Mouse (Mus musculus): Measurements from ENCODE around the gene Tedc2. TPM values are rescaled to one million over a fixed set of nuclear protein-coding genes. Genes with fewer than 3 reads are reported as not detected.
A peak's percentile ranks its signal among the peaks of the same experiment; 100 is the strongest.

Gene Tedc2
- polyA plus RNA-seq (2015; fragmentation: Nextera tagmentation; extraction: Ambion mirVana): 11.9 and 12.6 TPM in 2 replicates

DNA sequence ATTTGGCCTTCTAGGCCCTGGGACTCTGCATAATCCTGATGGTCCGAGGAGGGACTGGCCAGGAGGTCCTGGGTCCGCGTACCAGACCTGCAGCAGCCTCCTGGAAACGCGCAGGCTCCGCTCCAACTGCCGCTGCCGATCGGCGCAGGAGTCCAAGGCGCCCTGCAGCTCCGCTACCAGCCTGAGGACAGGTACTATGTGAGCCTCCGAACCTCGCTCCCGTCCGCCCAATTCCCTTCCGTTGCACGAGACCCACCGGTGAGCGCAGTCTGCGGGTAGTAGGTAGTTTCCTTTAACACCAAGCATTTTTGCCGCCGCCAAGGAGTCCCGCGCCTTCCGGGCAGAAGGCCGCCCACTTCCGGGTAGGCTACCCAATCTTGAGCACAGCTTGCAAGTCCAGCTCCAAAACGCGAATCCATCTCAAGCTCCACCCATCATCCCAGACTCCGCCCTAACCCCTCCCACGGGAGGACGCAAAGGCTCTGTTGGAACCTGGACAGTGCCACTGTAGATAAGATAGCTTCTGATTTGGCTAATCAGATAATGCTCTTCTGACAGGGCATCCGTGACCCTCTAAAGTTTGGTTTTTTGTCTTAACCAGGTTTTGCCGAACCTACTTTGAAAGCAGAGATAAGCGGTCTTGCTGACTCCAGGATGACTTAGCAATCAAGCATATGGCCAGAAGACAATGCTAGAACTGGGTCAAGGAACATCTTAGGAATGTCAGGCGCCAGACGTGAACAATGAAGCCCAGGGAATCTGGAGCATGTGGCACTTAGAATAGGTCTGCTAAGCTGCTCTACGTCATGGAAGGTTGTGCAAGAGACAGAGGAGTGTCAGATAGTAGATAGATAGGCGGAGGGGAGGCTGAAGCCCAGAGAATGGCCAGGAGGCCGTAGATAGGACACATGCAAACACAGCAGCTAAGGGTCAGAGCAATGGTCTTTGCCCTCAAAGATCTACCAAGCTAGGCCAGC is at the start of gene Tedc2:
TSS of gene Tedc2 (minus strand) at position 417 of the 977 bp plus-strand sequence.
- peak; percentile 95 for ATAC-seq (ENCODE audit: low read depth)
- no peaks in the 10 kb centered on the region for H3K27me3 ChIP-seq
- 6% methylated on average over 41 of the region's 41 CpGs for WGBS
- H3K4me2 ChIP-seq: peak within 1 kb of the TSS; percentile 96
- peak within 1 kb of the TSS; percentile 81 for H3K9ac ChIP-seq
- H3K9me3 ChIP-seq: no peaks in the 10 kb centered on the region
- H3K36me3 ChIP-seq: peaks cover 55% of the 10 kb centered on the region
- peak within 1 kb of the TSS; percentile 62 for H3K27ac ChIP-seq (replicated peaks)
- H3K4me3 ChIP-seq: peak within 1 kb of the TSS; percentile 85
- H3K4me1 ChIP-seq (replicated peaks): peaks cover 19% of the 10 kb centered on the region

DNA sequence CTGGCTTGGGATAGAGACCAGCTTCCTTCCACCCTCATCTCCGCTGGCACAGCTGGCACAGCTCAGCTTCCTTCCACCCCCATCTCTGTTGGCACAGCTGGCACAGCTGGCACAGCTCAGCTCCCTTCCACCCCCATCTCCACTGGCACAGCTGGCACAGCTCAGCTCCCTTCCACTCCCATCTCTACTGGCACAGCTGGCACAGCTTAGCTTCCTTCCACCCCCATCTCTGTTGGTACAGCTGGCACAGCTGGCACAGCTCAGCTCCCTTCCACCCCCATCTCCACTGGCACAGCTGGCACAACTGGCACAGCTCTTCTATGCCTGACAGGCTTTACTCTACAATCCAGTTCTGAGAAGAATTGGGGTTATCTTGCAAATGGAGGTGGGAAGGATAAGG is 46.5 kb upstream of the Tedc2 start:
- WGBS: 81% methylated on average over 1 of the region's 1 CpGs
- ATAC-seq (ENCODE audit: low read depth): no peak
- H3K4me3 ChIP-seq: no peak overlapping the region

DNA sequence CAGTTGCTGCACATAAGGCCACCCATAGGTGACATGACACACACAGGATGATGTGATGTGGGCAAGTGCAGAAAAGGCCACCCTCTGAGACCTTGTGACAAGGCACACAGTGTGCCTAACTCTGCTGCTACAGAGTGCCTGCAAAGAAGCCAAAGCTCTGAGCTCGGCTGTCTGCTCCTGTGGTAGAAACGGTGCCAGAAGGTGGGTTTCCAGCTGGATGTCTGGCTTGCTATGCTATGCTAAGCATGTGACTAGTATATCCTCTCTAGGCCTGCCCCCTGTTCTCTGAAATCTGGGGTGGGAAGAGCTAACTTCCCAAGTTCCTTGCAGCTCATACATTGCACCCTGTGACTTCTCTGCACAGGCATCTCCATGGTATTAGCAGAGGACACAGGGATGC is 44.1 kb upstream of the Tedc2 start:
- Histone ChIP-seq H3K4me2 (no peak overlapping the region), H3K4me3 (no peak overlapping the region), H3K27ac (replicated peaks) (no peak overlapping the region), H3K4me1 (replicated peaks) (no peaks in the 10 kb centered on the region), H3K36me3 (no peaks in the 10 kb centered on the region), H3K9ac (no peak overlapping the region), H3K9me3 (no peaks in the 10 kb centered on the region), H3K27me3 (no peaks in the 10 kb centered on the region)
- WGBS: 74% methylated on average over 2 of the region's 2 CpGs
- no peak for ATAC-seq (ENCODE audit: low read depth)

More for the DNA sequence above, 46.5 kb upstream of the Tedc2 start:
- Histone ChIP-seq H3K9ac (no peak overlapping the region), H3K9me3 (no peaks in the 10 kb centered on the region), H3K4me1 (replicated peaks) (no peaks in the 10 kb centered on the region), H3K4me2 (no peak overlapping the region), H3K27ac (replicated peaks) (no peak overlapping the region), H3K27me3 (no peaks in the 10 kb centered on the region), H3K36me3 (no peaks in the 10 kb centered on the region)

DNA sequence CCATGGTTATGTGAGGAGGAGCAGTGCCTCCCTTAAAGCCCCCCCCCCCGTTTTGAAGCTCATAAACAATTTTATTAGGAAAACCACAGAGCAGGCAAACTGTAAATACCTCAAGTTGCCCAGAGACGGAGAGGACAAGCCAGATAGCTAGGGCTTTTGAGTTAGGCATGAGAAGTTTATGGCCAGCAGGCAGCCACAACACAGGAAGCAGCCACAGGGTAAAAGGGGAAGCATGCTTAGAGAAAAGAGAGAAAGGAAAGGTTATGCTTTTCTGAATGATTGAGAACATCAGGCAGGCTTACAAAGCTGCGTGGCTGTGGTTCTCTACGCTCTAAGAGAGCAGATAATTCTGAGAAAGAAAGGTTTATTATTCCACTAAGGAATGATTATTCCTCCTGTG is 39.9 kb upstream of the Tedc2 start:
- H3K4me1 ChIP-seq (replicated peaks): no peaks in the 10 kb centered on the region
- WGBS: 65% methylated on average over 4 of the region's 4 CpGs

DNA sequence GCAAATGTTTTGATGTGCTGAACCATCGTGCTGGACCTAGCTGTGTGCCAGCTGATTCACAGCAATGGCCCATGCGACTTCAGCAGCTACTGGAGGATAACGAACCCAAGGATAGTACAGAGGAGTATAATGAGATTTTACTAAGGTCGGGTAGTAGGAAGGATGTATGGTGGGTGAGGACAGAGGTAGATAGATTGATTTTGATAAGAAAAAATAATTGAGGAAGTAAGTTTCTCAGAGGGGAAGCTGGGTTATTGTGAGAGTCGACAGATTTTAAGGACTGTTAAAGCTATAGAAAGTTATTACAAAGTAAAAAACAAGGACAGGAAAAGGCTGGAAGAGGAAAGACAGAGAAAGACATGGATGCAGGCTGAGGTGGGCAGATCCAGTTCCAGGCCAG is 39.1 kb upstream of the Tedc2 start:
- Histone ChIP-seq H3K9me3 (no peaks in the 10 kb centered on the region), H3K27ac (replicated peaks) (no peak overlapping the region), H3K4me1 (replicated peaks) (no peaks in the 10 kb centered on the region), H3K27me3 (no peaks in the 10 kb centered on the region), H3K4me2 (no peak overlapping the region), H3K36me3 (no peaks in the 10 kb centered on the region), H3K4me3 (no peak overlapping the region), H3K9ac (no peak overlapping the region)
- 84% methylated on average over 5 of the region's 5 CpGs for WGBS
- no peak for ATAC-seq (ENCODE audit: low read depth)

More for the DNA sequence above, 39.9 kb upstream of the Tedc2 start:
- no peaks in the 10 kb centered on the region for H3K36me3 ChIP-seq
- H3K4me2 ChIP-seq: no peak overlapping the region
- no peak overlapping the region for H3K9ac ChIP-seq
- H3K4me3 ChIP-seq: no peak overlapping the region
- H3K27me3 ChIP-seq: no peaks in the 10 kb centered on the region
- H3K9me3 ChIP-seq: no peaks in the 10 kb centered on the region
- no peak for ATAC-seq (ENCODE audit: low read depth)
- no peak overlapping the region for H3K27ac ChIP-seq (replicated peaks)

DNA sequence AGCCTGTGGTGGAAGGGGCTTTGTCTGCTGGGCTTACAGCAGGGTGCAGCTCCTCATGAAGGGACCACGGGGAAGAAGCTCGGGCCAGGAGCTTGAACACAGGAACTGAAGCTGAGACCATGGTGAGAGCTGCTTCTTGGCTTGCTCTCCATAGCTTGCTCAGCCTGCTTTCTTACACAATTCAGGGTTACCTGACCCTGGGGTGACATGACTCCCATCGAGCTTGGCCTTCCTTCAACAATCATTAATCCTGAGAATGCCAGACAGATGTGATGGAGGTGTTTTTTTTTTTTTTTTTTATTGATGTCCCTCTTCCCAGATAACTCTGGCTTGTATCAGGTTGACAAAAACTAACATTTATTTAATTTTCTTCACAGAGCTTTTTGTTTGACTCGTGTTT is 38.3 kb upstream of the Tedc2 start:
- no peaks in the 10 kb centered on the region for H3K9me3 ChIP-seq
- H3K4me2 ChIP-seq: no peak overlapping the region
- H3K36me3 ChIP-seq: no peaks in the 10 kb centered on the region
- WGBS: 80% methylated on average over 4 of the region's 4 CpGs
- ATAC-seq (ENCODE audit: low read depth): no peak
- H3K4me1 ChIP-seq (replicated peaks): no peaks in the 10 kb centered on the region
- no peaks in the 10 kb centered on the region for H3K27me3 ChIP-seq
- no peak overlapping the region for H3K4me3 ChIP-seq
- H3K27ac ChIP-seq (replicated peaks): no peak overlapping the region
- no peak overlapping the region for H3K9ac ChIP-seq

DNA sequence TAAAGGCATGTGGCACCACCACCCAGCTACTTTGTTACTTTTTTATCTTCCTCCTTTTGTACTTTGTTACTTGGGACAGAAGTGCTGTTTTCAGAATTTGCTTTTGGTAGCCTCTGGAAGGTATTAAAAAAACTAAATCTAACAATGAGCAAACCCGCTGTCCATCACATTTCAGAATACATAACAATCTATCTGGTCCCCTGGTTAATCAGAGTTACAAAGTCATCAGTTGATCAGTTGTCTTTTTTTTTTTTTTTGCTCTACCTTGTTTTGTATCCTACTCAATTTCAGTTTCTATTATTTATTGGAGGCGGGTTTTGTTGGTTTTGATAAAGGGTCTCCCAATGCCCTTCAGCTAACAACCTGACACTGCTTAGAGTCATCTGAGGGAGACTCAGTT is 31.7 kb upstream of the Tedc2 start:
- H3K9me3 ChIP-seq: no peaks in the 10 kb centered on the region
- H3K36me3 ChIP-seq: peaks cover 15% of the 10 kb centered on the region
- ATAC-seq (ENCODE audit: low read depth): no peak
- 0 out of 2 replicates have a peak overlapping the region, but pooled peaks have one; percentile 84 for H3K4me2 ChIP-seq
- H3K27ac ChIP-seq (replicated peaks): no peak overlapping the region
- peaks cover 17% of the 10 kb centered on the region for H3K4me1 ChIP-seq (replicated peaks)
- no peak overlapping the region for H3K9ac ChIP-seq
- H3K4me3 ChIP-seq: no peak overlapping the region
- 97% methylated on average over 2 of the region's 2 CpGs for WGBS
- no peaks in the 10 kb centered on the region for H3K27me3 ChIP-seq

DNA sequence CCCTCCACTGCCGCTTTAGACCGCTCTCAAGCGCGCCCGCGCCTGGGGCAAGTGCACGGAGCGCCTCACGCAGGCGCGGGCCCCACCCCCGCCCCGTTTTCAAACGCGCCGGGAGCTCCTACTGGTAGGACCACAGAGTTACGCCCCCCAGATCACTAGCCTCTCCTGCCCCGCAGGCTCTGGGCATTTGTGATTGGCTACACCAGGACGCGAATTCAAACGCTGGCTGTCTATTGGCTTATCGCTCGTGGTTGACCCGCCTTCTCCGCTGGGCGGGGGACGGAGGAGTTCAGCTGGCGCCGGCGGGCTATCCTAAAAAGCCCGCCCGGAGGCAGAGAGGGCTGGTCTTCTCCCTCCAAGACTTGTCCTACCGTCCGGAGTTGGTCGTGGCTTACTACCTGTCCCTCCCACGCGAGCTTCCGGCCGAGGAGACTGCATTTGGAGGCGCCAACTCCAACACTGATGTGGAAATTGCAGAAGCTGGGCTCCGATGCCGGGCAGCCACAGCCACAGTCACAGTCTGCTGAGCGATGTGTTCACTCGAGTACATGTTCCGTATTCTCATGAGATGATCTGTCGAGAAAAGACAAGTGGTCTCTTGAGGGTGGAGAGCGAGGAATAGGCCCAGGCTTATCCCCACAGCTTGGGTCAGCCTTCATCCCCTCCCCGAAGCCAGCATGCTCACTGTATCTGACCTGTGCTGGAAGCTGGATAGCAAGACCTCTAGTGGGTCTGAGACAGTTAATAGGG is 30.8 kb upstream of the Tedc2 start, which contains the start of gene Ccnf:
TSS of gene Ccnf (minus strand) at position 165 of the 750 bp plus-strand sequence.
- Histone ChIP-seq H3K27ac (replicated peaks) (peak within 1 kb of the TSS; percentile 75), H3K36me3 (peaks cover 17% of the 10 kb centered on the region), H3K9ac (peak within 1 kb of the TSS; percentile 82), H3K27me3 (no peaks in the 10 kb centered on the region), H3K4me3 (peak within 1 kb of the TSS; percentile 77), H3K4me2 (peak within 1 kb of the TSS; percentile 84), H3K9me3 (no peaks in the 10 kb centered on the region), H3K4me1 (replicated peaks) (peaks cover 17% of the 10 kb centered on the region)
- WGBS: under 1% methylated on average over 48 of the region's 48 CpGs
- ATAC-seq (ENCODE audit: low read depth): peak; percentile 100

DNA sequence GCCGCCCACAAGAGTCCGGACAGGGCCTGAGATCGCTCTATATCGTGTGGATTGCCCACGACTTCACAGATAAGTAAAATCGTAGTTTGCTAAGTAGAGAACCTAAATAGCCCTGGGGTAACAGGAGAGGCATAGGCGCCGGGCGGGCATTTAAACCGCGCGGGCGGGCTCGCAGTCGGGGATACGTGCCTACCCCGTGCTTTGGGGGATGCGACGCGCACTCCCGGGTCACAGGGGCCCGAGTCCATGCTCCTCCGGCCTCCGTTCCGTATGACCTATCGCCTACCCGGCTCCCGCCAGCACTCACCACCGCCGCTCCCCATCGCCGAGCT is 30.3 kb upstream of the Tedc2 start:
- ATAC-seq (ENCODE audit: low read depth): no peak; the same call in 1 of the 2 replicates
- H3K27ac ChIP-seq (replicated peaks): peak overlapping the region; percentile 59

DNA sequence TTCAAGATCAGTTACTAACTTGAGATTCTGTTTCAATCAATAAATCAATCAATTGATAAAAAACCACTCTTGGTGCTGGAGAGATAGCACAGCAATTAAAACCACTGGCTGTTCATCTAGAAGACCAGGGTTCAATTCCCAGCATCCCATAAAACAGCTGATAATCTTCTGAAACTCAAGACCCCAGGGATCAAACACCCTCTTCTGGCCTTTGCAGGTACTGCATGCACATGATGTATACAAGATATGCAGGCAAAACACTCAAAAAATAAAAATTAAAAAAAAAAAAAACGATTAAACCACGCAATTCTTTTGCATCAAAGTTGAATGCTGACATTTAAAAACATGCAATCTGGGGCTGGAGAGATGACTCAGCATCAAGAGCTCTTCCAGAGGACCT is 28.0 kb upstream of the Tedc2 start:
- Histone ChIP-seq H3K9ac (no peak overlapping the region), H3K27ac (replicated peaks) (no peak overlapping the region), H3K4me1 (replicated peaks) (peaks cover 17% of the 10 kb centered on the region), H3K27me3 (no peaks in the 10 kb centered on the region), H3K9me3 (peaks cover 4% of the 10 kb centered on the region; the same call in 1 of the 2 replicates), H3K36me3 (peaks cover 39% of the 10 kb centered on the region), H3K4me2 (no peak overlapping the region), H3K4me3 (no peak overlapping the region)
- 89% methylated on average over 2 of the region's 2 CpGs for WGBS
- no peak for ATAC-seq (ENCODE audit: low read depth)

More for the DNA sequence above, 30.3 kb upstream of the Tedc2 start:
- H3K27me3 ChIP-seq: no peaks in the 10 kb centered on the region
- WGBS: 1% methylated on average over 32 of the region's 32 CpGs
- peaks cover 17% of the 10 kb centered on the region for H3K4me1 ChIP-seq (replicated peaks)
- peaks cover 22% of the 10 kb centered on the region for H3K36me3 ChIP-seq
- H3K4me3 ChIP-seq: peak overlapping the region; percentile 77
- peak overlapping the region; percentile 82 for H3K9ac ChIP-seq
- H3K9me3 ChIP-seq: no peaks in the 10 kb centered on the region
- H3K4me2 ChIP-seq: peak overlapping the region; percentile 84

DNA sequence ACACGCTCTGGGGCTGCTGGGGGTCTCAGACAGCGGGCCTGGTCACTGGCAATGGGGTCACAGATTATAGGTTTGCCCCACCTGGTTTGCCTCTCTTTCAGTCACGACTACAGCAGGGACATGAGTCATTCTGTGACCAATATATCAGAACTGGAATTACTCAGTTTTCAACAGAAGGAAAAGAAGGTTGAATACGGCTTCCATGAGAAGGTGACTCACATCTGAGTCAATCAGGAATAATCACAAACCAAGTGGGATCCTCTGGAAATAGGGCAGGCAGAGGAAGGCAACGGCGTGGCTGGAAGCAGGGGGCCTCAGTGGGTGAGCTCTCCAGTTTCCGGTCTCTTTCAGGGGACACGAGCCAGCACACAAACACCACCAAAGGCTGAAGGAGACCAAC is 23.4 kb upstream of the Tedc2 start:
- Histone ChIP-seq H3K27ac (replicated peaks) (no peak overlapping the region), H3K9me3 (peaks cover 6% of the 10 kb centered on the region; the same call in 1 of the 2 replicates), H3K4me3 (no peak overlapping the region), H3K4me1 (replicated peaks) (no peaks in the 10 kb centered on the region), H3K36me3 (peaks cover 83% of the 10 kb centered on the region), H3K9ac (no peak overlapping the region), H3K4me2 (no peak overlapping the region), H3K27me3 (no peaks in the 10 kb centered on the region)
- WGBS: 99% methylated on average over 8 of the region's 8 CpGs
- no peak for ATAC-seq (ENCODE audit: low read depth)

Measured in neural tube, embryonic 13.5 days (tissue).